Mouse (Mus musculus) midbrain, embryonic 12.5 days (tissue): ENCODE measurements around the gene Ercc6l2. TPM values are rescaled to one million over a fixed set of nuclear protein-coding genes. Genes with fewer than 3 reads are reported as not detected.

Experiments used
- ATAC-seq: fragments of 200-750 bp; cut with Nextera tagmentation; 2 replicates; pipeline ENCODE4 v1.8.0; 2017; ENCODE audit warnings: low read depth, moderate TSS enrichment, moderate library complexity; ENCODE audit not compliant: low FRiP score
- H3K27ac ChIP-seq: fragments of 300-500 bp; sonication (generic); replicated peaks from 2 replicates; pipeline ENCODE4 v1.5.1; 2016; ENCODE audit warnings: mild to moderate bottlenecking
- H3K27me3 ChIP-seq: fragments of 300-500 bp; sonication (generic); 2 replicates; pipeline ENCODE4 v1.6.1; 2016; ENCODE audit warnings: mild to moderate bottlenecking
- H3K36me3 ChIP-seq: fragments of 300-500 bp; sonication (generic); 2 replicates; pipeline ENCODE4 v1.6.1; 2016
- H3K4me1 ChIP-seq: fragments of 300-500 bp; sonication (generic); 2 replicates; pipeline ENCODE4 v1.6.1; 2016
- H3K4me2 ChIP-seq: fragments of 300-500 bp; sonication (generic); replicated peaks from 2 replicates; pipeline ENCODE4 v1.6.1; 2016; ENCODE audit warnings: mild to moderate bottlenecking, moderate library complexity
- H3K4me3 ChIP-seq: fragments of 300-500 bp; sonication (generic); 2 replicates; pipeline ENCODE4 v1.5.1; 2016; ENCODE audit warnings: mild to moderate bottlenecking
- H3K9ac ChIP-seq: fragments of 300-500 bp; sonication (generic); replicated peaks from 2 replicates; pipeline ENCODE4 v1.6.1; 2016; ENCODE audit warnings: mild to moderate bottlenecking, moderate library complexity
- H3K9me3 ChIP-seq: fragments of 300-500 bp; sonication (generic); 2 replicates; pipeline ENCODE4 v1.6.1; 2016; ENCODE audit warnings: mild to moderate bottlenecking
- WGBS: fragments of 180-500 bp; shearing (Covaris S2); methylation state at CpG from one replicate; pipeline ENCODE4 v1.1.7; 2016; 5-methylcytosine and 5-hydroxymethylcytosine counted together
- polyA plus RNA-seq: library from polyadenylated mRNA; unstranded; fragments of >200 nt; fragmentation: Nextera tagmentation; extraction: Ambion mirVana; gene quantifications from 2 replicates; pipeline ENCODE4 v1.2.1, GENCODE M21; 2016

Ercc6l2 gene
- 20.5 and 21.2 TPM in 2 replicates for polyA plus RNA-seq

GRCm38 (mm10) chr13:63814746-63815681 lies at the start of gene Ercc6l2:
Gene Ercc6l2 (plus strand): TSS chr13:63815240.
- Histone ChIP-seq H3K4me1 (peaks cover 10% of the 10 kb centered on the region; the same call in 1 of the 2 replicates), H3K27me3 (no peaks in the 10 kb centered on the region), H3K4me3 (peak within 1 kb of the TSS; percentile 68), H3K4me2 (peak within 1 kb of the TSS; percentile 64), H3K36me3 (no peaks in the 10 kb centered on the region), H3K9me3 (no peaks in the 10 kb centered on the region), H3K9ac (peak within 1 kb of the TSS; percentile 77), H3K27ac (peak within 1 kb of the TSS; percentile 91)
- under 1% methylated on average over 87 of the region's 87 CpGs for WGBS
- ATAC-seq: peak; percentile 99

- Histone ChIP-seq H3K4me2 (no peak overlapping the region), H3K9ac (no peak overlapping the region), H3K9me3 (no peaks in the 10 kb centered on the region), H3K36me3 (no peaks in the 10 kb centered on the region), H3K27me3 (peaks cover 67% of the 10 kb centered on the region), H3K27ac (no peak overlapping the region), H3K4me3 (no peak overlapping the region), H3K4me1 (no peaks in the 10 kb centered on the region)
- no peak for ATAC-seq
- WGBS: 75% methylated on average over 11 of the region's 11 CpGs
Measured at GRCm38 (mm10) chr13:63766065-63766464, 49.0 kb upstream of the Ercc6l2 start.

GRCm38 (mm10) chr13:63771009-63771408 lies 44.0 kb upstream of the Ercc6l2 start:
- no peak overlapping the region for H3K4me3 ChIP-seq
- peaks cover 66% of the 10 kb centered on the region for H3K27me3 ChIP-seq
- H3K4me1 ChIP-seq: no peaks in the 10 kb centered on the region
- ATAC-seq: no peak
- H3K27ac ChIP-seq: no peak overlapping the region
- 89% methylated on average over 3 of the region's 3 CpGs for WGBS
- no peaks in the 10 kb centered on the region for H3K9me3 ChIP-seq
- H3K9ac ChIP-seq: no peak overlapping the region
- no peaks in the 10 kb centered on the region for H3K36me3 ChIP-seq
- no peak overlapping the region for H3K4me2 ChIP-seq

GRCm38 (mm10) chr13:63778925-63779324 lies 36.1 kb upstream of the Ercc6l2 start:
- Histone ChIP-seq H3K9me3 (no peaks in the 10 kb centered on the region), H3K4me1 (no peaks in the 10 kb centered on the region), H3K9ac (no peak overlapping the region), H3K27me3 (peaks cover 10% of the 10 kb centered on the region; the same call in 1 of the 2 replicates), H3K36me3 (no peaks in the 10 kb centered on the region), H3K4me3 (no peak overlapping the region), H3K27ac (no peak overlapping the region), H3K4me2 (no peak overlapping the region)
- no peak for ATAC-seq
- 81% methylated on average over 4 of the region's 4 CpGs for WGBS

GRCm38 (mm10) chr13:63779376-63780291 lies 35.4 kb upstream of the Ercc6l2 start:
- Histone ChIP-seq H3K4me2 (no peak overlapping the region), H3K9ac (no peak overlapping the region), H3K27me3 (peaks cover 7% of the 10 kb centered on the region; the same call in 1 of the 2 replicates), H3K4me1 (no peaks in the 10 kb centered on the region), H3K27ac (no peak overlapping the region), H3K36me3 (no peaks in the 10 kb centered on the region), H3K4me3 (no peak overlapping the region), H3K9me3 (no peaks in the 10 kb centered on the region)
- WGBS: 66% methylated on average over 2 of the region's 2 CpGs
- ATAC-seq: no peak

GRCm38 (mm10) chr13:63792234-63792831 lies 22.7 kb upstream of the Ercc6l2 start:
- no peak overlapping the region for H3K9ac ChIP-seq
- no peak for ATAC-seq
- H3K4me2 ChIP-seq: no peak overlapping the region
- no peaks in the 10 kb centered on the region for H3K36me3 ChIP-seq
- 95% methylated on average over 2 of the region's 2 CpGs for WGBS
- H3K9me3 ChIP-seq: no peaks in the 10 kb centered on the region
- no peak overlapping the region for H3K27ac ChIP-seq
- H3K4me3 ChIP-seq: no peak overlapping the region
- H3K4me1 ChIP-seq: no peaks in the 10 kb centered on the region
- H3K27me3 ChIP-seq: no peaks in the 10 kb centered on the region

GRCm38 (mm10) chr13:63793345-63794308 lies 21.4 kb upstream of the Ercc6l2 start:
- H3K4me1 ChIP-seq: no peaks in the 10 kb centered on the region
- no peaks in the 10 kb centered on the region for H3K9me3 ChIP-seq
- ATAC-seq: no peak
- H3K27me3 ChIP-seq: no peaks in the 10 kb centered on the region
- H3K27ac ChIP-seq: no peak overlapping the region
- no peak overlapping the region for H3K9ac ChIP-seq
- no peak overlapping the region for H3K4me2 ChIP-seq
- no peak overlapping the region for H3K4me3 ChIP-seq
- H3K36me3 ChIP-seq: no peaks in the 10 kb centered on the region
- 81% methylated on average over 7 of the region's 7 CpGs for WGBS

- Histone ChIP-seq H3K36me3 (no peaks in the 10 kb centered on the region), H3K9ac (no peak overlapping the region), H3K27ac (no peak overlapping the region), H3K4me1 (no peaks in the 10 kb centered on the region), H3K9me3 (no peaks in the 10 kb centered on the region), H3K4me3 (no peak overlapping the region), H3K27me3 (no peaks in the 10 kb centered on the region), H3K4me2 (no peak overlapping the region)
- ATAC-seq: no peak
- WGBS: 80% methylated on average over 3 of the region's 3 CpGs
Measured at GRCm38 (mm10) chr13:63798677-63799076, 16.4 kb upstream of the Ercc6l2 start.

- Histone ChIP-seq H3K36me3 (no peaks in the 10 kb centered on the region), H3K9ac (no peak overlapping the region), H3K4me2 (no peak overlapping the region), H3K27ac (no peak overlapping the region), H3K4me3 (no peak overlapping the region), H3K9me3 (no peaks in the 10 kb centered on the region), H3K4me1 (no peaks in the 10 kb centered on the region), H3K27me3 (no peaks in the 10 kb centered on the region)
- WGBS: 77% methylated on average over 1 of the region's 1 CpGs
- no peak for ATAC-seq
Measured at GRCm38 (mm10) chr13:63799940-63800339, 15.1 kb upstream of the Ercc6l2 start.

GRCm38 (mm10) chr13:63801289-63801688 lies 13.8 kb upstream of the Ercc6l2 start:
- 93% methylated on average over 1 of the region's 1 CpGs for WGBS
- H3K4me3 ChIP-seq: no peak overlapping the region
- H3K27ac ChIP-seq: no peak overlapping the region
- H3K9me3 ChIP-seq: no peaks in the 10 kb centered on the region
- H3K36me3 ChIP-seq: no peaks in the 10 kb centered on the region
- H3K4me2 ChIP-seq: no peak overlapping the region
- H3K9ac ChIP-seq: no peak overlapping the region
- no peaks in the 10 kb centered on the region; the same call in 1 of the 2 replicates for H3K27me3 ChIP-seq
- no peaks in the 10 kb centered on the region for H3K4me1 ChIP-seq
- ATAC-seq: no peak

- no peaks in the 10 kb centered on the region for H3K4me1 ChIP-seq
- H3K4me2 ChIP-seq: no peak overlapping the region
- no peak for ATAC-seq
- no peaks in the 10 kb centered on the region for H3K36me3 ChIP-seq
- 87% methylated on average over 1 of the region's 1 CpGs for WGBS
- H3K4me3 ChIP-seq: no peak overlapping the region
- H3K27ac ChIP-seq: no peak overlapping the region
- H3K9ac ChIP-seq: no peak overlapping the region
- no peaks in the 10 kb centered on the region for H3K9me3 ChIP-seq
- H3K27me3 ChIP-seq: no peaks in the 10 kb centered on the region; the same call in 1 of the 2 replicates
Measured at GRCm38 (mm10) chr13:63807233-63807632, 7.8 kb upstream of the Ercc6l2 start.
